Mouse (Mus musculus) B cell, adult (primary cell): Measurements from ENCODE around the gene Wdr1. TPM values are rescaled to one million over a fixed set of nuclear protein-coding genes. Genes with fewer than 3 reads are reported as not detected.

ENCODE experiments used
- total RNA-seq: library from RNA; stranded (reverse); gene quantifications from 4 replicates; pipeline ENCODE4 v1.2.4, GENCODE M21; 2023; ENCODE audit not compliant: inconsistent age

Gene Wdr1
- total RNA-seq, result 326 to 368 TPM (median 341 TPM) in 4 replicates

DNA sequence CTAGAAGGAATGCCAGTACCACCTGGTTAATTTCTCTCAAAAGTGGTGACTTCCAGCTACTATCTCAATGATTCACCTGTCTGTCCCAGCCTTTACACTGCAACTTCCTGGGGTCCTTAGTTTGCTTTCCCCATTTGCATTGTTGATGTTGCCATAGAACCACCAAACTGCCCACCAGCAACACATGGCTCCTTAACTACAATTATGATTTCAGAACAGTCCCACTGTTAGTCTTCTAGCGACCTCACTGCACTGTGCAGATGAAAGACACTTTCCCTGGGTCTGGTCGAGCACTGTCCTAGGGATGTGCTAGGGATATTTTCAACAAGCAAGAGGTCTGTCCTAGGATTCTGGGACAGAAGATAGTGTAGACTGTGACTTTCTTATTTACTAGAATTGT lies at the start of gene Wdr1:
TSS of gene Wdr1 (minus strand) at position 101 of the 400 bp plus-strand sequence.

DNA sequence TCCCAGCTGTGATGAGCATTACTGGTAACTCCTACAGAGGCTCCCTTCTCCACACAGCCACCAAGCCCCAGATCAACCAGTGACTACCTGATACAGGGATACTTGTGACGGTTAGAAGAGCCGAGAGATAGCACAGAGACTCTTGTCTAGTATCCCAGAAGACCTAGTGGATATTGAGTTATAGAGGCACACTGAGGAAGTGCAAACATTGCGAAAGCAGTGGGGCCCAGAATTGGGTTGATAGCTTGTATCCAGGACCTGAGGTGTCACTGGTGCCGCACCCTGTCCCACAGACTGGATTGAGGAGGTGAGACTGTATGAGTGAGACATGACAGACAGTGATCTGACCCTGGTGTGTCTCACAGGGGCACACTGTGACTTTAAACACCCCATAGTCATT lies 60.0 kb downstream of the Wdr1 start, which contains the start of gene Slc2a9:
TSS of gene Slc2a9 (minus strand) at position 152 of the 400 bp plus-strand sequence.

Other genes with a start within 250 kb of the Wdr1 start
- 0.93 to 1.7 TPM (median 1.1 TPM) in 4 replicates for gene Drd5, start 243.9 kb downstream of the Wdr1 start, total RNA-seq
- gene Slc2a9, start 60.1 kb downstream of the Wdr1 start, total RNA-seq, result 14.5 to 24.7 TPM (median 19.1 TPM) in 4 replicates
- 2.9 to 4.5 TPM (median 4.3 TPM) in 4 replicates for gene Zfp518b, start 121.6 kb upstream of the Wdr1 start, total RNA-seq